Mouse (Mus musculus) embryonic fibroblast, embryonic 13.5 days (primary cell): ENCODE measurements around the gene Nabp1. TPM values are rescaled to one million over a fixed set of nuclear protein-coding genes. Genes with fewer than 3 reads are reported as not detected.

Experiments
- H3K27ac ChIP-seq: 2 replicates; pipeline ENCODE4 v1.5.1; 2012; ENCODE audit warnings: low read length, control low read depth, inconsistent platforms; ENCODE audit not compliant: insufficient read depth
- H3K4me1 ChIP-seq: 2 replicates; pipeline ENCODE4 v1.6.1; 2011; ENCODE audit warnings: low read length; ENCODE audit not compliant: control insufficient read depth, insufficient read depth
- H3K4me3 ChIP-seq: 2 replicates; pipeline ENCODE4 v1.5.1; 2011; ENCODE audit warnings: mild to moderate bottlenecking, control low read depth, low read length; ENCODE audit not compliant: insufficient read depth
- CTCF ChIP-seq: IDR thresholded peaks from 2 replicates; pipeline ENCODE4 v1.5.1; 2011; ENCODE audit warnings: mild to moderate bottlenecking, control low read depth, low read length, moderate library complexity, borderline replicate concordance; ENCODE audit not compliant: insufficient read depth
- POLR2A ChIP-seq: IDR thresholded peaks from 2 replicates; pipeline ENCODE4 v1.6.1; 2011; ENCODE audit warnings: low read depth, mild to moderate bottlenecking, control low read depth, low read length, moderate library complexity
- polyA plus RNA-seq: library from polyadenylated mRNA; stranded (reverse); fragments of >200 nt; gene quantifications from 2 replicates; pipeline ENCODE4 v1.2.4, GENCODE M21; 2011; ENCODE audit warnings: low read depth; ENCODE audit not compliant: missing spikeins, insufficient read length

The Nabp1 gene
- polyA plus RNA-seq, 1 experiment = 34.7 TPM

GRCm38 (mm10) chr1:51418753-51419152 is 59.5 kb downstream of the Nabp1 start:
- TF ChIP-seq POLR2A (no peak), CTCF (no peak)
- no peak overlapping the region for H3K4me3 ChIP-seq
- no peaks in the 10 kb centered on the region for H3K4me1 ChIP-seq
- no peak overlapping the region for H3K27ac ChIP-seq

Other genes with a start within 250 kb of the Nabp1 start
- 66.9 and 166 TPM in 2 replicates for gene Cavin2, start 189.3 kb downstream of the Nabp1 start, polyA plus RNA-seq